Mouse (Mus musculus) liver, embryonic 14.5 days (tissue): ENCODE measurements around the gene Nme3. TPM values are rescaled to one million over a fixed set of nuclear protein-coding genes. Genes with fewer than 3 reads are reported as not detected.
A peak's percentile ranks its signal among the peaks of the same experiment; 100 is the strongest.

Experiments
- ATAC-seq: fragments of 200-750 bp; cut with Nextera tagmentation; 2 replicates; pipeline ENCODE4 v1.8.0; 2017; ENCODE audit warnings: moderate number of reproducible peaks, mild to moderate bottlenecking, moderate library complexity; ENCODE audit not compliant: insufficient read depth
- DNase-seq, 3 experiments: peaks; one replicate each; pipeline ENCODE4 v3.0.0-alpha.2; 2012 to 2013; ENCODE audit warnings: low read depth in 3 of 3, low spot score in 3 of 3
- H3K27ac ChIP-seq: fragments of 300-500 bp; sonication (generic); 2 replicates; pipeline ENCODE4 v1.5.1; 2014; ENCODE audit warnings: moderate library complexity, mild to moderate bottlenecking, control low read depth, inconsistent platforms
- H3K27me3 ChIP-seq: fragments of 300-500 bp; sonication (generic); 2 replicates; pipeline ENCODE4 v1.6.1; 2014; ENCODE audit warnings: mild to moderate bottlenecking, low read length, moderate library complexity; ENCODE audit not compliant: control insufficient read depth, insufficient read depth
- H3K36me3 ChIP-seq: fragments of 300-500 bp; sonication (generic); replicated peaks from 2 replicates; pipeline ENCODE4 v1.6.1; 2014; ENCODE audit warnings: low read depth; ENCODE audit not compliant: control insufficient read depth, insufficient read depth
- H3K4me1 ChIP-seq, 2 experiments: fragments of 200-500 bp in 1 of 2; fragments of 300-500 bp in 1 of 2; sonication (generic) in 1 of 2; replicated peaks; 2 replicates each; pipeline ENCODE4 v1.6.1; 2012 to 2014; ENCODE audit warnings: antibody characterized with exemption in 1 of 2, inconsistent platforms in 1 of 2, low read length in 1 of 2; ENCODE audit not compliant: control insufficient read depth in 2 of 2, insufficient read depth in 2 of 2
- H3K4me2 ChIP-seq: fragments of 300-500 bp; sonication (generic); 2 replicates; pipeline ENCODE4 v1.6.1; 2014; ENCODE audit warnings: low read depth, mild to moderate bottlenecking, control low read depth, moderate library complexity
- H3K4me3 ChIP-seq, 2 experiments: fragments of 200-500 bp in 1 of 2; fragments of 300-500 bp in 1 of 2; sonication (generic) in 1 of 2; 2 replicates each; pipeline ENCODE4 v1.5.1; 2012 to 2014; ENCODE audit warnings: low read depth in 2 of 2, low read length in 2 of 2, mild to moderate bottlenecking in 2 of 2, control low read depth in 1 of 2, inconsistent platforms in 1 of 2, moderate library complexity in 1 of 2; ENCODE audit not compliant: insufficient read depth in 1 of 2
- H3K9ac ChIP-seq: fragments of 300-500 bp; sonication (generic); replicated peaks from 2 replicates; pipeline ENCODE4 v1.6.1; 2014; ENCODE audit warnings: mild to moderate bottlenecking, control low read depth, moderate library complexity
- H3K9me3 ChIP-seq: fragments of 300-500 bp; sonication (generic); 2 replicates; pipeline ENCODE4 v1.6.1; 2016; ENCODE audit warnings: low read length, mixed read lengths; ENCODE audit not compliant: control insufficient read depth
- CTCF ChIP-seq: IDR thresholded peaks from 2 replicates; pipeline ENCODE4 v1.5.1; 2016; ENCODE audit warnings: antibody characterized with exemption, low read depth, control low read depth
- EP300 ChIP-seq: IDR thresholded peaks from 2 replicates; pipeline ENCODE4 v1.6.1; 2016; ENCODE audit warnings: antibody characterized with exemption, low read depth
- WGBS: fragments of 180-500 bp; shearing (Covaris S2); extraction: QIAGEN DNeasy Blood & Tissue Kit; methylation state at CpG from one replicate; pipeline ENCODE4 v1.1.7; 2014; ENCODE audit not compliant: insufficient replicate concordance; 5-methylcytosine and 5-hydroxymethylcytosine counted together
- polyA plus RNA-seq, 2 experiments: library from polyadenylated mRNA; depleted of rRNA in 1 of 2; stranded (reverse) in 1 of 2; unstranded in 1 of 2; fragments of >200 nt; fragmentation: Nextera tagmentation in 1 of 2; extraction: Ambion mirVana in 1 of 2; gene quantifications; 2 replicates each; pipeline versions ENCODE4 v1.2.1 to v1.2.3; 2012 to 2014

Gene Nme3
- polyA plus RNA-seq, 2 experiments: 55.7 to 79.2 TPM

- 25% methylated on average over 9 of the region's 9 CpGs for WGBS
- peak; percentile 99 for ATAC-seq
- Histone ChIP-seq H3K4me1 (peaks cover 26 to 28% of the 10 kb centered on the region in 2 experiments), H3K36me3 (peaks cover 86% of the 10 kb centered on the region), H3K4me3 (peak overlapping the region; percentile 28 to 43), H3K27me3 (no peaks in the 10 kb centered on the region), H3K9me3 (no peaks in the 10 kb centered on the region), H3K27ac (peak overlapping the region; percentile 99), H3K4me2 (peak overlapping the region; percentile 81), H3K9ac (peak overlapping the region; percentile 67)
- peak; percentile 90 to 93 (median 92) for DNase-seq
- TF ChIP-seq EP300: peak; percentile 100
- peak; percentile 84 for TF ChIP-seq CTCF
Measured at GRCm38 (mm10) chr17:24902671-24903474, 6.6 kb downstream of the Nme3 start.

- peak overlapping the region; percentile 99 for H3K27ac ChIP-seq
- H3K9ac ChIP-seq: peak overlapping the region; percentile 67
Measured at GRCm38 (mm10) chr17:24903767-24904166, 7.5 kb downstream of the Nme3 start.

GRCm38 (mm10) chr17:24907591-24907990 is 11.3 kb downstream of the Nme3 start:
- ATAC-seq (no peak), DNase-seq (no peak)
- no peak overlapping the region for H3K27ac ChIP-seq

More at GRCm38 (mm10) chr17:24903767-24904166, 7.5 kb downstream of the Nme3 start:
- TF ChIP-seq CTCF: no peak
- no peak for TF ChIP-seq EP300
- DNase-seq (no peak), ATAC-seq (no peak)
- Histone ChIP-seq H3K27me3 (no peaks in the 10 kb centered on the region), H3K4me1 (peaks cover 26 to 28% of the 10 kb centered on the region in 2 experiments), H3K36me3 (peaks cover 89% of the 10 kb centered on the region), H3K4me3 (no peak overlapping the region), H3K4me2 (peak overlapping the region; percentile 81), H3K9me3 (no peaks in the 10 kb centered on the region)
- WGBS: 85% methylated on average over 9 of the region's 9 CpGs

DNA sequence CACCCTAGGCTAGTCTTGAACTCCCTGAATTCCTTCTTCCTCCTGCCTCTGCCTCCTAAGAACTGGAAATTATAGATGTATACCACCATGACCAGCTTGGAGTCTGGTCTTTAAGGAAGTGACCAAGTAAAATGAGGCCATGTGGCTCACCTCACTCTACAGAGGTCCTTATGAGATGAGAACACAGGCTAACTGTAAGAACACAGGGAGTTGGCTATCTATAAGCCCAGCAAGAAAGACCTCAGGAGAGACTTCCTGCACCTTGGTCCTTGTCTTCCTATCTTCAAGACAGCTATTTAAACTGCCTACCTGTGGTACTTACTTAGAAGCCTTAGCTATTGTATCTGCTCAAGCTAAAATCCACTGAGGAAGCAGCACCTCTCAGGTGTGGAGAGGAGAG is 17.7 kb downstream of the Nme3 start:
- ATAC-seq (no peak), DNase-seq (no peak)
- H3K27me3 ChIP-seq: no peaks in the 10 kb centered on the region
- H3K36me3 ChIP-seq: peaks cover 84% of the 10 kb centered on the region
- H3K4me1 ChIP-seq: no peaks in the 10 kb centered on the region
- H3K9me3 ChIP-seq: no peaks in the 10 kb centered on the region
- no peak overlapping the region for H3K4me2 ChIP-seq
- H3K4me3 ChIP-seq: no peak overlapping the region
- TF ChIP-seq EP300: no peak
- no peak for TF ChIP-seq CTCF
- H3K9ac ChIP-seq: no peak overlapping the region
- H3K27ac ChIP-seq: no peak overlapping the region

More at GRCm38 (mm10) chr17:24907591-24907990, 11.3 kb downstream of the Nme3 start:
- TF ChIP-seq EP300 (no peak), CTCF (no peak)
- H3K4me1 ChIP-seq: peaks cover 15 to 16% of the 10 kb centered on the region in 2 experiments
- no peaks in the 10 kb centered on the region for H3K27me3 ChIP-seq
- H3K9me3 ChIP-seq: no peaks in the 10 kb centered on the region
- no peak overlapping the region for H3K9ac ChIP-seq
- peaks cover 85% of the 10 kb centered on the region for H3K36me3 ChIP-seq
- 95% methylated on average over 2 of the region's 2 CpGs for WGBS
- H3K4me3 ChIP-seq: no peak overlapping the region
- no peak overlapping the region for H3K4me2 ChIP-seq

DNA sequence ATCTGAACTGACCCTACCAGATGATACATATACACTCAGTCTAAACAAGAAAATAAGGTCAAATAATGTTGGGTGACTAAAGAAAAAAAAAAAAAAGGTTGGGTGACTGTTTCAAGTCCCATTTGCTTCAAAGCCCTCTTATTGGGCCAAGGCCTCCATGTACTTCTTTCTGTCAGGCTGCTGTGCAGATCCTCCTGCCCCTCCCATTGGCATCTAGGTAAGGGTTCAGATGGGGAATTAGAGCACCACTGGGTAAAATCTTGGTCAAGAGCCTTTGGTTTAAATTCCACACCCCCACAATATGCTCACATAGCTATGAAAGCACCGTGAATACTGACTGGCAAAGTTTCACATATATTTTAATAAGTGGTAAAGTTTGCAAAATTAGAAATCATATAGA is 26.9 kb downstream of the Nme3 start:
- Histone ChIP-seq H3K4me3 (no peak overlapping the region), H3K4me2 (no peak overlapping the region), H3K4me1 (no peaks in the 10 kb centered on the region), H3K27ac (no peak overlapping the region), H3K9me3 (no peaks in the 10 kb centered on the region), H3K9ac (no peak overlapping the region), H3K27me3 (no peaks in the 10 kb centered on the region), H3K36me3 (peaks cover 67% of the 10 kb centered on the region)
- 97% methylated on average over 1 of the region's 1 CpGs for WGBS
- TF ChIP-seq CTCF (no peak), EP300 (no peak)
- ATAC-seq (no peak), DNase-seq (no peak)
